Mouse (Mus musculus) kidney, postnatal 0 days (tissue): ENCODE data around the gene Ebf4. TPM values are rescaled to one million over a fixed set of nuclear protein-coding genes. Genes with fewer than 3 reads are reported as not detected.

ENCODE experiments used
- ATAC-seq: fragments of 200-750 bp; cut with Nextera tagmentation; replicated peaks from 2 replicates; pipeline ENCODE4 v1.8.0; 2017; ENCODE audit warnings: low read depth, moderate number of reproducible peaks, moderate TSS enrichment, moderate library complexity; ENCODE audit not compliant: low FRiP score
- DNase-seq: peaks from one replicate; pipeline ENCODE4 v3.0.0-alpha.2; 2016; ENCODE audit warnings: low spot score
- H3K27ac ChIP-seq: fragments of 300-500 bp; sonication (generic); 2 replicates; pipeline ENCODE4 v1.5.1; 2014; ENCODE audit warnings: mild to moderate bottlenecking
- H3K27me3 ChIP-seq: fragments of 300-500 bp; sonication (generic); 2 replicates; pipeline ENCODE4 v1.6.1; 2014; ENCODE audit warnings: low read length, mixed read lengths; ENCODE audit not compliant: insufficient read depth
- H3K36me3 ChIP-seq: fragments of 300-500 bp; sonication (generic); 2 replicates; pipeline ENCODE4 v1.6.1; 2014; ENCODE audit warnings: low read length, mixed read lengths; ENCODE audit not compliant: insufficient read depth
- H3K4me1 ChIP-seq: fragments of 300-500 bp; sonication (generic); replicated peaks from 2 replicates; pipeline ENCODE4 v1.6.1; 2014; ENCODE audit warnings: antibody characterized with exemption, low read length, mixed read lengths; ENCODE audit not compliant: insufficient read depth
- H3K4me2 ChIP-seq: fragments of 300-500 bp; sonication (generic); 2 replicates; pipeline ENCODE4 v1.6.1; 2014; ENCODE audit warnings: mild to moderate bottlenecking, low read length, moderate library complexity, mixed read lengths
- H3K4me3 ChIP-seq: fragments of 300-500 bp; sonication (generic); replicated peaks from 2 replicates; pipeline ENCODE4 v1.5.1; 2014; ENCODE audit warnings: low read depth, low read length
- H3K9ac ChIP-seq: fragments of 300-500 bp; sonication (generic); 2 replicates; pipeline ENCODE4 v1.6.1; 2014; ENCODE audit warnings: low read depth, low read length
- H3K9me3 ChIP-seq: fragments of 300-500 bp; sonication (generic); replicated peaks from 2 replicates; pipeline ENCODE4 v1.6.1; 2016; ENCODE audit warnings: low read length, inconsistent platforms, mixed read lengths
- CTCF ChIP-seq: IDR thresholded peaks from 2 replicates; pipeline ENCODE4 v1.5.1; 2016; ENCODE audit warnings: antibody characterized with exemption, low read depth, mild to moderate bottlenecking, moderate library complexity
- WGBS: fragments of 180-500 bp; shearing (Covaris S2); extraction: QIAGEN DNeasy Blood & Tissue Kit; methylation state at CpG from one replicate; pipeline ENCODE4 v1.1.7; 2014; 5-methylcytosine and 5-hydroxymethylcytosine counted together
- polyA plus RNA-seq: library from polyadenylated mRNA; unstranded; fragments of >200 nt; fragmentation: Nextera tagmentation; extraction: Ambion mirVana; gene quantifications from 2 replicates; pipeline ENCODE4 v1.2.1, GENCODE M21; 2015

Ebf4 gene
- polyA plus RNA-seq, 1 experiment from 2014 or later, result 3.7 TPM

- DNase-seq (no peak), ATAC-seq (no peak)
- H3K9me3 ChIP-seq, result no peaks in the 10 kb centered on the region
- 63% methylated on average over 4 of the region's 4 CpGs for WGBS
- no peak overlapping the region for H3K27ac ChIP-seq
- no peaks in the 10 kb centered on the region for H3K4me1 ChIP-seq
- TF ChIP-seq CTCF, result no peak
- no peak overlapping the region for H3K9ac ChIP-seq
- H3K27me3 ChIP-seq, result no peaks in the 10 kb centered on the region
- no peak overlapping the region for H3K4me3 ChIP-seq
- H3K36me3 ChIP-seq, result 0 out of 2 replicates have a peak, but pooled peaks cover 3% of the 10 kb centered on the region
- H3K4me2 ChIP-seq, result no peak overlapping the region
Measured at GRCm38 (mm10) chr2:130303014-130303413, 8.0 kb downstream of the Ebf4 start.

DNA sequence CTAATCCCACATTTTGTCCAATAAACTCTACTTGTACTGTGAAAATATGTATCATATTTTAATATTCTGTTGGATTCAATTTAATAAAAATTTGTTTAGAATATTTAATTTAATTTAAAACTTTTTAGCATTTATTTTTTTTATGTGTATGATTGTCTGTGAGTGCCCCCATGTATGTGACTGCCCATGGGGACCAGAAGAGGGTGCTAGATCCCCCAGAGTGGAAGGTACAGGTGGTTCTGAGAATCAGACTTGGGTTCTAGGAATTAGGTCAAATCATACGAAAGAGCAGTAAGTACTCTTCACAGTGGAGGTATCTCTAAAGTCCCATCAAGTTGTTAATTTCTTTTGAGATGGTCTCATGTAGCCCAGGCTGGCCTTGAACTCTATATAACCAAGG is 32.1 kb downstream of the Ebf4 start:
- no peaks in the 10 kb centered on the region for H3K27me3 ChIP-seq
- 0 out of 2 replicates have a peak, but pooled peaks have one; percentile 5 for TF ChIP-seq CTCF
- H3K36me3 ChIP-seq, result no peaks in the 10 kb centered on the region
- H3K4me3 ChIP-seq, result no peak overlapping the region
- H3K4me2 ChIP-seq, result no peak overlapping the region
- ATAC-seq (no peak), DNase-seq (no peak)
- H3K9ac ChIP-seq, result no peak overlapping the region
- no peaks in the 10 kb centered on the region for H3K4me1 ChIP-seq
- no peak overlapping the region for H3K27ac ChIP-seq
- no peaks in the 10 kb centered on the region for H3K9me3 ChIP-seq
- 72% methylated on average over 1 of the region's 1 CpGs for WGBS

DNA sequence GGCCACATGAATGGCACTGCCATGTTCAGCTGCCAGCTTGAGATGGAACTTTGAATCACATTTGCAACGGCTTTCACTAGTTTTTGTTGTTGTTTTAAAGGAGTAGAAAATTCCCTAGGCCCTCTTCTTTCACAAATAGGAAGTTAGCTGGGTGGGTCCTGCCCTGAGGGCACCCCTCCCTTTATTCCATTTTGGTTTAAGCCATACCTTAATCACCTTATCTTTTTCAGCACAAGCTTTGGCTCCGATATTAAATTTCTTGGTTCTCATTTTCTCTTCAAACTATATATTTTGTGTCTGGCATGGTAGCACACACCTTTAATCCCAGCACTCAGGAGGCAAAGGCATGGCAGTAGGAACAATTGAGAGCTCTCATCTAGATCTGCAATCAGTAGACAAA is 34.5 kb downstream of the Ebf4 start:
- H3K36me3 ChIP-seq, result no peaks in the 10 kb centered on the region

DNA sequence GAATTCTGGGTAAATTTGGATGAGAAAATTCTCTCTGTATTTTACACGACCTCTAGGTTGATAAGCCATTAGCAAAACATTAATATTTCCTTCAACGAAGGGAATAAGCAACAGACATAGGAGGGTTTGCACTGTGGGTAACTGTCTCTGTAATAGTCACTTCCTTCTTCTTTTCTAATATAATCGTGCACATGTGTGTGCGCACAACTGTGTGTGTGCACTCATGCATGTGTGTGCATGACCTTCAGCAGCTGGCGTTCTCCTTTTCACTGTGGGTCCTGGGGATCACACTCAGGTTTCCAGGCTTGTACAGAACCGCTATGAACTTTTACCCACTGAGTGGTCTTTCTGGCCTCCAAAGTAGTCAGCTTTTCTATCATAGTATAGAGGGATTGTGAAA is 40.1 kb downstream of the Ebf4 start:
- H3K9me3 ChIP-seq, result no peaks in the 10 kb centered on the region
- H3K9ac ChIP-seq, result no peak overlapping the region
- ATAC-seq (no peak), DNase-seq (no peak)
- no peak overlapping the region for H3K27ac ChIP-seq
- H3K36me3 ChIP-seq, result no peaks in the 10 kb centered on the region
- H3K4me1 ChIP-seq, result no peaks in the 10 kb centered on the region
- 74% methylated on average over 6 of the region's 6 CpGs for WGBS
- TF ChIP-seq CTCF, result no peak
- H3K27me3 ChIP-seq, result no peaks in the 10 kb centered on the region
- no peak overlapping the region for H3K4me2 ChIP-seq
- no peak overlapping the region for H3K4me3 ChIP-seq

More for the DNA sequence above, 34.5 kb downstream of the Ebf4 start:
- H3K27me3 ChIP-seq, result no peaks in the 10 kb centered on the region
- DNase-seq (no peak), ATAC-seq (no peak)
- no peaks in the 10 kb centered on the region for H3K9me3 ChIP-seq
- H3K4me3 ChIP-seq, result no peak overlapping the region
- 85% methylated on average over 2 of the region's 2 CpGs for WGBS
- no peak for TF ChIP-seq CTCF
- H3K4me1 ChIP-seq, result no peaks in the 10 kb centered on the region
- no peak overlapping the region for H3K9ac ChIP-seq
- H3K27ac ChIP-seq, result no peak overlapping the region
- no peak overlapping the region for H3K4me2 ChIP-seq

GRCm38 (mm10) chr2:130340464-130341219 is 45.7 kb downstream of the Ebf4 start:
- H3K4me2 ChIP-seq, result no peak overlapping the region
- no peaks in the 10 kb centered on the region for H3K9me3 ChIP-seq
- 82% methylated on average over 8 of the region's 8 CpGs for WGBS
- H3K4me3 ChIP-seq, result no peak overlapping the region
- no peaks in the 10 kb centered on the region for H3K4me1 ChIP-seq
- H3K27ac ChIP-seq, result no peak overlapping the region
- H3K36me3 ChIP-seq, result no peaks in the 10 kb centered on the region
- H3K27me3 ChIP-seq, result no peaks in the 10 kb centered on the region
- DNase-seq (no peak), ATAC-seq (no peak)
- H3K9ac ChIP-seq, result no peak overlapping the region
- TF ChIP-seq CTCF, result no peak

DNA sequence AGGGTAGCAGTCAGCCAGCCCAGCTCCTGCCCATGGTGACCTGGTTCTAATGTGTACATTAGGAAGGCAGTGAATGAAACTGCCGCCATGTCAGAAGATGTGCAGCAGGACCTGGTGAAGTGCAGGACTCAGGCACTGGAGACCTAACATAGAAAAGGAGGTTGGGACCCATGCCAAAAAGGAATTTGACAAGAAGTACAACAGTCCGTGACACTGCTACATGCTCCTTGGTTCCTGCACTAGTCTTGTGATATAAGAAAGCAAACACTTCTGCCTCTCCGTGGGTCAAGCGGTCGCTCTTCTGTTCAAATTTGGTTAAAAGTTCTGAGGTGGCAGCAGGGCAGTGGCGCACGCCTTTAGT is 46.2 kb downstream of the Ebf4 start:
- H3K4me2 ChIP-seq, result no peak overlapping the region
- H3K27ac ChIP-seq, result no peak overlapping the region
- H3K27me3 ChIP-seq, result no peaks in the 10 kb centered on the region
- H3K9me3 ChIP-seq, result no peaks in the 10 kb centered on the region
- DNase-seq, result no peak
- H3K4me1 ChIP-seq, result no peaks in the 10 kb centered on the region
- no peak for ATAC-seq
- no peak overlapping the region for H3K4me3 ChIP-seq
- H3K9ac ChIP-seq, result no peak overlapping the region
- TF ChIP-seq CTCF, result no peak
- 79% methylated on average over 7 of the region's 7 CpGs for WGBS
- no peaks in the 10 kb centered on the region for H3K36me3 ChIP-seq

GRCm38 (mm10) chr2:130350376-130350775 is 55.4 kb downstream of the Ebf4 start:
- Histone ChIP-seq H3K36me3 (no peaks in the 10 kb centered on the region), H3K27ac (no peak overlapping the region), H3K9ac (no peak overlapping the region), H3K4me3 (no peak overlapping the region), H3K9me3 (no peaks in the 10 kb centered on the region), H3K27me3 (no peaks in the 10 kb centered on the region), H3K4me2 (no peak overlapping the region), H3K4me1 (no peaks in the 10 kb centered on the region)
- no peak for ATAC-seq
- TF ChIP-seq CTCF, result no peak
- WGBS, result 88% methylated on average over 3 of the region's 3 CpGs
- DNase-seq, result no peak
